Mouse (Mus musculus) C2C12 (cell line): ENCODE measurements at regions not wholly inside any gene's neighbourhood (a gene's known extent, or its start where the extent isn't known, plus 50 kb on each side); places are given as distances from the start of the nearest gene placed in this dataset.

Experiments
- H3K27me3 ChIP-seq: one replicate; pipeline ENCODE4 v1.6.1; 2011; ENCODE audit not compliant: control insufficient read depth, insufficient read depth, insufficient read length
- H3K36me3 ChIP-seq: one replicate; pipeline ENCODE4 v1.6.1; 2011; ENCODE audit not compliant: control insufficient read depth, insufficient read depth
- H3K4me3 ChIP-seq: one replicate; pipeline ENCODE4 v1.5.1; 2011; ENCODE audit warnings: mild to moderate bottlenecking, control low read depth; ENCODE audit not compliant: poor library complexity, insufficient read depth, severe bottlenecking
- H3K79me2 ChIP-seq: one replicate; pipeline ENCODE4 v1.6.1; 2011; ENCODE audit not compliant: control insufficient read depth, insufficient read depth
- H3K79me3 ChIP-seq: one replicate; pipeline ENCODE4 v1.6.1; 2011; ENCODE audit warnings: low read depth, control low read depth
- H3ac ChIP-seq: one replicate; pipeline ENCODE3; 2011; ENCODE audit warnings: low read depth; ENCODE audit not compliant: control insufficient read depth, insufficient read length
- CEBPB ChIP-seq: IDR thresholded peaks from one replicate; pipeline ENCODE4 v1.6.1; 2011; ENCODE audit warnings: low read depth, mild to moderate bottlenecking, control low read depth, moderate library complexity
- CTCF ChIP-seq: IDR thresholded peaks from one replicate; pipeline ENCODE4 v1.5.1; 2011; ENCODE audit not compliant: control insufficient read depth, insufficient read depth, insufficient read length
- FOSL1 ChIP-seq: IDR thresholded peaks from one replicate; pipeline ENCODE4 v1.8.0; 2011; ENCODE audit warnings: mild to moderate bottlenecking, low read length; ENCODE audit not compliant: poor library complexity, insufficient read depth, severe bottlenecking
- MAX ChIP-seq: IDR thresholded peaks from one replicate; pipeline ENCODE4 v1.6.1; 2011; ENCODE audit warnings: mild to moderate bottlenecking, control low read depth
- MYOD1 ChIP-seq: IDR thresholded peaks from one replicate; pipeline ENCODE4 v1.6.1; 2011; ENCODE audit warnings: low read depth; ENCODE audit not compliant: control insufficient read depth, insufficient read length
- MYOG ChIP-seq: IDR thresholded peaks from one replicate; pipeline ENCODE4 v1.6.1; 2011; ENCODE audit not compliant: control insufficient read depth, insufficient read length; ENCODE audit errors: extremely low read depth
- USF1 ChIP-seq: IDR thresholded peaks from one replicate; pipeline ENCODE4 v1.6.1; 2011; ENCODE audit warnings: low read depth, mild to moderate bottlenecking, control low read depth, moderate library complexity

DNA sequence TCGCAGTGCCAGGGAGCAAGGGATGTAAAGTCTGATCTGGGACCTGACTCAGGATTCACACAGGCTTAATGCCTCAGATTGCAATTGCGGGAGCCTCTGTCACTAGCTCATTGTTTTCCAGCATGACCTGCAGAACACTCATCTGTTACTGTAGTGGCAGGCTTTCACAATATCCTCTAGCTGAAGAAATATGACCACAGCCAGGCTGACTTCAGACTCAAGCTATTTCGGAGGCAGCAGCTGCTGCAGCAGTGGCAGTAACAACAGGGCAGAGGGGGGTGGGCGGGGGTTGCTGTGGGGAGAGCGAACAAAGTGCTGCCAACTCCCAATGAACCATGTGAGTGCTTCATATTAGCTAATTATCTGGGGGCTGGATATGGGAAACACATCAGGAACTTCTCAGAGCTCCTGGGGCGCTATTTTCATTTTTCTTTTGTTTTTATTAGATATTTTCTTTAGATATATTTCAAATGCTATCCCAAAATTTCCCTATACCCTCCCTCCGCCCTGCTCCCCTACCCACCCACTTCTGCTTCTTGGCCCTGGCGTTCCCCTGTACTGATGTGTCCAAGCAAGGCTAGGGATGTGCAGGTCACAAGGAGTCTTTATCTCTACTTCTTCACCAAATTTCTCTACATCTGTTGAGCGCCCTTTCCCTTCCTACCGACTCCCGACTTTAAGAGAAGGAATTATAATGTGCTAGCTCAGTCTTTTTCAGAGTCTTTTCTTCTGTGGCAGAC lies 242.5 kb upstream of the Dab2 start:
- Histone ChIP-seq H3K27me3 (no peaks in the 10 kb centered on the region), H3K36me3 (no peaks in the 10 kb centered on the region), H3ac (peak overlapping the region; percentile 7), H3K79me3 (no peaks in the 10 kb centered on the region), H3K79me2 (no peaks in the 10 kb centered on the region), H3K4me3 (no peak overlapping the region)
- TF ChIP-seq MAX (peak; percentile 65), USF1 (peak; percentile 14), FOSL1 (no peak), CEBPB (peak; percentile 97), MYOD1 (peak; percentile 92)

DNA sequence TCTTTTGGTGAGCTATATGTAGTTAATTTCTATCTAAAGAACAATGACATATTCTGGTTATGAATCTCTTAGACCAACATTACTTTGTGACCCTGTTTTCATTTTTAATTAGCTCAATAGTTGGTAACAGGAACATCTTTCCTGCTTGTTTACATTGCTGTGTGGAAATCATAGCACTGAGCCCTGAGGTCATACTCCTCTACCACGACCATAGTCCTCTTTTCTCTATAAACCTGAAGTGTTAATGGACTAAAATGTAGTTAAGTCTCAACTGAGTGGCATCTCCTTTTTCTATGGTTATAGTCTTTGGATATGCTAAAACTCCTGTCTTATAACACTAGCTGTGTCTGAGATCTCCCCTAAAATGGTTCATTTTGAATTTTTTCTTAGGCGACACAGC lies 240.2 kb upstream of the Dab2 start:
- TF ChIP-seq MYOG, result no peak
- TF ChIP-seq CTCF, result no peak
- TF ChIP-seq MYOD1, result no peak
- no peak for TF ChIP-seq CEBPB
- no peak for TF ChIP-seq FOSL1
- TF ChIP-seq MAX, result no peak
- no peak for TF ChIP-seq USF1
- H3K27me3 ChIP-seq, result no peaks in the 10 kb centered on the region
- H3K4me3 ChIP-seq, result no peak overlapping the region
- no peaks in the 10 kb centered on the region for H3K79me3 ChIP-seq
- H3K79me2 ChIP-seq, result no peaks in the 10 kb centered on the region
- no peaks in the 10 kb centered on the region for H3K36me3 ChIP-seq
- no peak overlapping the region for H3ac ChIP-seq

DNA sequence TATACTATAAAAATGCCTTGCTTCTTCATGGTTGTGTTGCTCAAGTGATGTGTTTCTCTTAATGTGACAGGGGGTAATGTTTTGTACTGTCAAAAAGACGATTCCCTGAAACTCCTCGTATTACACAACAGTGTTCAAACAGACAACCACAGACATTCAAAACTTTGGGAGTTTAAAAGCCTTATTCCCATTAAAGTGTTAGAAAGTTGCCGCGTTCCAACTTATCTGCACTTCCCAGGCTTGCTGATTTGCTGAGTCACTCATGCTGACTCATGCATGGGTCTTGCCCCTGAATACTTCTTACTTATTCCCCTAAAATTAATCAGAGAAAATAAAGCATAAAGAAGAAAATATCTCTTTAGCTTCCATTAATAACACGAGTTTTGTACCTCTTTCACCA lies 239.8 kb upstream of the Dab2 start:
- Histone ChIP-seq H3K36me3 (no peaks in the 10 kb centered on the region), H3K79me2 (no peaks in the 10 kb centered on the region), H3K4me3 (no peak overlapping the region), H3K79me3 (no peaks in the 10 kb centered on the region), H3ac (no peak overlapping the region), H3K27me3 (no peaks in the 10 kb centered on the region)
- TF ChIP-seq MYOD1 (peak; percentile 7), MAX (peak; percentile 39), CEBPB (peak; percentile 94), MYOG (no peak), CTCF (no peak), FOSL1 (peak; percentile 96), USF1 (no peak)

DNA sequence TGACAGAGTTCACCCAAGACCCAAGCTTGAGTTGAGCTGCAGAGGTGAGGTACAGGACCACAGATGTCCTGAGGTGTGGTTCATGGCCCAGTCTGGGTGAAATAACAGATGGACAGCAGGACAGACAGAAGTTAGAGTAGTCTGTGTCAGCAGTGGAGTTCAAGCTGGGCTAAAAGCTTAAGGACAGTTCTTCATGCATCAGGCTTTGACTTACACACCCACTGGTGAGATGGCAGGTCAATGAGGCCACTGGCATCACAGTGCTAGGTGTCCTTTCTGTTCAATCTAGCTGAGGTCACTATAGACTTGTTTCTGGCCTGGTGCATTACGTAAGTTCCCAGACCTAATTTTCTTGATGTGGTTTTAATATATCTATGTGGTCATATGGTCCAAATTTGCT lies 238.9 kb upstream of the Dab2 start:
- no peaks in the 10 kb centered on the region for H3K79me2 ChIP-seq
- no peak for TF ChIP-seq MYOG
- TF ChIP-seq USF1, result no peak
- TF ChIP-seq CEBPB, result no peak
- TF ChIP-seq CTCF, result no peak
- no peak for TF ChIP-seq FOSL1
- no peak for TF ChIP-seq MYOD1
- no peak for TF ChIP-seq MAX

DNA sequence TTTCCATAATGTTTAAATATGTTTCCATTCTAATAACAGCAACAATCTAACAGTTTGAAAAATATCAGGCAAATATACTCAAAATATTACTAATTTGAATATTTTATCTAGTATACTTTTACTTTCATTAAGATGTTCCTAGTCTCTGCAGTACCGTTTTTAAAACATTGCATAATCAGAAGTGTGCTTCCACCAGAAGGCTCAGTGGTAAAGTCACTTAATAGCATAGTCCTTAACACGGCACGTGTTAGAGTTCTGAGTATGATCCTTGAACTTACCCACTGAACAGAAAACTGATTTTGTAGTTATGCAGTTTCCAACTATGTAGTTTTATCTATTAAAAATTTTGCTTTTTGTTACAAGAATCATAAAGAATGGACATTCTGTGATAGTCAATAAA lies 234.5 kb upstream of the Dab2 start:
- Histone ChIP-seq H3ac (no peak overlapping the region), H3K79me2 (no peaks in the 10 kb centered on the region), H3K4me3 (no peak overlapping the region), H3K36me3 (no peaks in the 10 kb centered on the region), H3K27me3 (no peaks in the 10 kb centered on the region), H3K79me3 (no peaks in the 10 kb centered on the region)
- TF ChIP-seq MYOG (no peak), MAX (no peak), CTCF (no peak), FOSL1 (no peak), MYOD1 (no peak), CEBPB (no peak), USF1 (no peak)

More for the DNA sequence above, 238.9 kb upstream of the Dab2 start:
- no peak overlapping the region for H3K4me3 ChIP-seq
- no peaks in the 10 kb centered on the region for H3K79me3 ChIP-seq
- no peaks in the 10 kb centered on the region for H3K36me3 ChIP-seq
- H3ac ChIP-seq, result no peak overlapping the region
- no peaks in the 10 kb centered on the region for H3K27me3 ChIP-seq

DNA sequence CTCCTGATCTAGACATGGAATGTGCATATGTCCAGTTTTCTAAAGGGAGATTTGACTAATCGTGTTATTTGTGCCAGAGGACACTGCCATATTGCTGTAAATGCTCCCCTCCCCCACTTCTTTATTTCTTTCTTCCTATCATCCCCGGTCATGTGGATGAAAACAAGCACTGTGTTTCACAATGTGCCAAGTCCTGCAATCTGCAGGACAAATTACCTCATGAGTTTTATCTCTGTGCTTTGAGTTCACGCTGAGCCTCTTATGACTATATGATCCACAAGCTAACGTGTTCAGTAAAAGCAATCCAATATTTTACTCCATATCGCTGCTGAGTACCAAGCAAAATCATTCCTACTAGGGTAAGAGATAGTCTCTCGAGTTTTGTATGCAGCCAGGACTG lies 232.2 kb upstream of the Dab2 start:
- H3K36me3 ChIP-seq, result no peaks in the 10 kb centered on the region
- H3K79me3 ChIP-seq, result no peaks in the 10 kb centered on the region
- TF ChIP-seq USF1, result no peak
- TF ChIP-seq CTCF, result no peak
- no peak for TF ChIP-seq MYOD1
- no peak for TF ChIP-seq MAX
- TF ChIP-seq MYOG, result no peak
- TF ChIP-seq FOSL1, result no peak
- TF ChIP-seq CEBPB, result no peak
- H3ac ChIP-seq, result no peak overlapping the region
- H3K27me3 ChIP-seq, result no peaks in the 10 kb centered on the region
- H3K79me2 ChIP-seq, result no peaks in the 10 kb centered on the region
- no peak overlapping the region for H3K4me3 ChIP-seq
